Mouse (Mus musculus): ENCODE results near the gene Pou2f2. TPM values are rescaled to one million over a fixed set of nuclear protein-coding genes. Genes with fewer than 3 reads are reported as not detected.

Gene Pou2f2
- polyA plus RNA-seq, 1 experiment from 2014 or later: 3.2 TPM

DNA sequence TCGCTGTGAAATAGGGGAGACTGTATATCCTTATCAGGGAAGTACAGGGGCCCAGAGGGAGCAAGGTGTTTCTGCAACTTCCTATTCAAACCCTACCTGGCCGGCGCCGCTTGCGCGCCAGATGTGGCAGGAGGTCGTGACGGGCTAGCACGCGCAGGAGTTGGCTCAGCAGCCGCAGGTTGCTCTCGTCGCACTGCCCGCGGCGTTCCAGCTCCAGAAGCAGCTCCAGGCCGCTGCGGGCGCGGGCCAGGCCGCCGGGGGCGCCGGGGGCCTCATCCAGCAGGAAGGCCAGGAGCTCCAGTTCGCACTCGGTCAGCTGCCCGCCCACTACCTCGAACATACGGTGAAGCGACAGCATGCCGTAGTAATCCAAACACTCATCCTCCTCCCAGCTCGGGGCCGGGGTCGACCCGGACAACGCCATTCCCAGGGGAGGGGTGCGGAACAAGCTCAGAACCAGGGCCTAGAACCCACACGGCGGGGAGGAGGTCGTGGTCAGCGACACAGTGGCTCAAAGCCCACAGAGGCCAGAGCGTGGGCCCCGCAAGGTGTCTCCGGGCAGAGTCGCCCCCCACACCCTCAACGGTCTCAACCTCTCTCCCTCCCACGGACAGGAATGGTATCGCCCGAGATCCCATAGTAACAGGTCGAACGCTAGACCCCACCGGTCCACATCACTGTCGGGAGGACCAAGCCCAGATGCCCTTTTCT lies 39.3 kb upstream of the Pou2f2 start:
- Histone ChIP-seq H3K9me3 (ENCODE audit: control insufficient read depth, low read length) (no peaks in the 10 kb centered on the region), H3K27ac (ENCODE audit: low read depth, low read length) (peak overlapping the region; percentile 97), H3K4me3 (ENCODE audit: low read depth, low read length) (peak overlapping the region; percentile 88), H3K36me3 (ENCODE audit: control insufficient read depth, insufficient read depth, low read length) (peaks cover 2% of the 10 kb centered on the region; the same call in 1 of the 2 replicates), H3K4me1 (replicated peaks; ENCODE audit: control insufficient read depth, insufficient read depth, low read length) (peaks cover 35% of the 10 kb centered on the region), H3K4me2 (peak overlapping the region; percentile 90), H3K9ac (ENCODE audit: low read depth, low read length) (peak overlapping the region; percentile 89), H3K27me3 (replicated peaks; ENCODE audit: control insufficient read depth, insufficient read depth, low read length) (no peaks in the 10 kb centered on the region)
- peak; percentile 22; the same call in 1 of the 2 replicates for ATAC-seq (replicated peaks; ENCODE audit: low FRiP score)
- DNase-seq (ENCODE audit: low spot score): peak; percentile 83
- under 1% methylated on average over 53 of the region's 53 CpGs for WGBS

DNA sequence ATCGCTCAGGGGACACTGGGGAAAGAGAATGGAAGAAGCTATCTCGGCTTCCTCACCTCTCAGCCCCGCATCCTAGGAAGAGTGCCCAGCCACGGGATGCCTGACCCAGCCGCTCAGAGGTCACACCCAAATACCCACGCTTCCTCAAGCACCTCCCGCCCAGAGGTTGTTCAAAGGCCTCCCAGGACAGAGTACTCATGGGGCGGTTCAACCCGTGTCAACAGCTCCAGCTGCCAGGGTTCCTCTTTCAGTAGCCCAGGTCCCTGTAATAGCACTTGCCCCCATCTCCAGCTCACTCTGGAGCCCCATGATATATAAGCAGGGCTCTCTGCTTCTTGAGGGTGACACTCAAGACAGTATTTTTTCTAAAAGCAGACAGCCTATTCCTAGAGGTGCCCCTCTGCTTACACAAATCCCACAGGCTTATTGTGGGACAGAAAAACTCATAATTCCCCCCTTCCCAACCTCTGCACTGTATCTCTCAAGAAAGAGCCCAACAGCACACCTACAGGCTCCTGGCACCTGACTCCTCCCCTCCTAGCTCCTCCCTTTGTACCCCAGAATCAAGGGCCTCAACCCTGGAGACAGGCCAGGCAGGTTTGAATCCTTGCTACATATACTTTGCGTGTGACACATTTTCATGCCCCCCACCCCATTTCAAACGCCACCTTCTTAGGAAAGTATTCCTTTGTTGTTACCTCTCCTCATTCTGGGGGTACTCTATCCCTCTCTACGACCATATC lies 38.3 kb upstream of the Pou2f2 start:
- WGBS: 62% methylated on average over 12 of the region's 12 CpGs
- peaks cover 30% of the 10 kb centered on the region for H3K4me1 ChIP-seq (replicated peaks; ENCODE audit: control insufficient read depth, insufficient read depth, low read length)
- ATAC-seq (replicated peaks; ENCODE audit: low FRiP score) (no peak), DNase-seq (ENCODE audit: low spot score) (no peak)
- peak overlapping the region; percentile 89 for H3K9ac ChIP-seq (ENCODE audit: low read depth, low read length)
- H3K27me3 ChIP-seq (replicated peaks; ENCODE audit: control insufficient read depth, insufficient read depth, low read length): no peaks in the 10 kb centered on the region
- no peak overlapping the region for H3K27ac ChIP-seq (ENCODE audit: low read depth, low read length)
- peak overlapping the region; percentile 88 for H3K4me3 ChIP-seq (ENCODE audit: low read depth, low read length)
- peak overlapping the region; percentile 90 for H3K4me2 ChIP-seq
- no peaks in the 10 kb centered on the region for H3K9me3 ChIP-seq (ENCODE audit: control insufficient read depth, low read length)
- H3K36me3 ChIP-seq (ENCODE audit: control insufficient read depth, insufficient read depth, low read length): peaks cover 2% of the 10 kb centered on the region; the same call in 1 of the 2 replicates

DNA sequence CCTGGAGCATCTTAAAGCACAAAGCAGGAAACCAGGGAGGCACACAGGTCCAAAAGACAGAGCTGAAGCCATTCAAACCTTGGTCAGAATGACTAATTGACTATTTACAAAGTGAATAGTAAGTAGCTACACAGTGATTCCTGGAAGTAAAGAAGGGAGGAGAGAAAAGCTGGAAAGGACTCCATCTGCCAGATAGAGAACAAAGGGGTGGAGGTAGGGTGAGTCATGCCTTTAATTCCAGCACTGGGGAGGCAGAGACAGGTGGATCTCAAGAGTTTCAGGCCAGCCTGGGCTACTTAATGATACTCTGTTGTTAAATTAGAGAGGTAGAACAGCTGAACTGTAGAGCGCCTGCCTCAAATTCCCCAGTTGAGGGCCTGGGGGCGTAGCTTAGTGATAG lies 34.6 kb upstream of the Pou2f2 start:
- peaks cover 15% of the 10 kb centered on the region; the same call in 1 of the 2 replicates for H3K36me3 ChIP-seq (ENCODE audit: control insufficient read depth, insufficient read depth, low read length)
- DNase-seq (ENCODE audit: low spot score): no peak
- H3K27ac ChIP-seq (ENCODE audit: low read depth, low read length): no peak overlapping the region
- WGBS: 85% methylated on average over 2 of the region's 2 CpGs
- no peaks in the 10 kb centered on the region for H3K9me3 ChIP-seq (ENCODE audit: control insufficient read depth, low read length)
- peaks cover 20% of the 10 kb centered on the region for H3K4me1 ChIP-seq (replicated peaks; ENCODE audit: control insufficient read depth, insufficient read depth, low read length)
- H3K4me2 ChIP-seq: no peak overlapping the region
- no peak overlapping the region for H3K4me3 ChIP-seq (ENCODE audit: low read depth, low read length)
- no peak overlapping the region for H3K9ac ChIP-seq (ENCODE audit: low read depth, low read length)
- no peak for ATAC-seq (replicated peaks; ENCODE audit: low FRiP score)
- H3K27me3 ChIP-seq (replicated peaks; ENCODE audit: control insufficient read depth, insufficient read depth, low read length): no peaks in the 10 kb centered on the region

DNA sequence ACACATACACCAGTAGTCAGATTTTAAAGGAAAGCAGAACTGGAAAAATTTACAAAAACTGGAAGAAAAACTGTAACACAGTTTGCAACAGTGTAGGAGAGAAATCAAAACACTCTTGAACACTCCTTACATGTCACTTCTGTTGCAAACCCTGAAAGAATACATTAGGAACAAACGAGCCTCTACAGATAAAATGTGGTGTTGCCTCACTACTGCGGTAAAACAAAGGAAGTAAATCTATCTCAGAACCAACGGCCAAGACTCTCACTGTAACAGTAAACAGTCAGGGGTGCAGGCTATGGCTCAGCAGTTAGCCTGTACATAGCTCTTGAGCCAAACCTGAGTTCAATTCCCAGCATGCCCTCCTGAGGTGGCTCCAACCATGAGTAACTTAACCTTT lies 33.6 kb upstream of the Pou2f2 start:
- H3K4me1 ChIP-seq (replicated peaks; ENCODE audit: control insufficient read depth, insufficient read depth, low read length): peaks cover 19% of the 10 kb centered on the region
- no peak overlapping the region for H3K4me3 ChIP-seq (ENCODE audit: low read depth, low read length)
- DNase-seq (ENCODE audit: low spot score) (no peak), ATAC-seq (replicated peaks; ENCODE audit: low FRiP score) (no peak)
- no peaks in the 10 kb centered on the region for H3K27me3 ChIP-seq (replicated peaks; ENCODE audit: control insufficient read depth, insufficient read depth, low read length)
- WGBS: 50% methylated on average over 3 of the region's 3 CpGs
- H3K9ac ChIP-seq (ENCODE audit: low read depth, low read length): no peak overlapping the region
- no peak overlapping the region for H3K4me2 ChIP-seq
- H3K36me3 ChIP-seq (ENCODE audit: control insufficient read depth, insufficient read depth, low read length): peaks cover 20% of the 10 kb centered on the region; the same call in 1 of the 2 replicates
- H3K9me3 ChIP-seq (ENCODE audit: control insufficient read depth, low read length): no peaks in the 10 kb centered on the region
- H3K27ac ChIP-seq (ENCODE audit: low read depth, low read length): no peak overlapping the region

DNA sequence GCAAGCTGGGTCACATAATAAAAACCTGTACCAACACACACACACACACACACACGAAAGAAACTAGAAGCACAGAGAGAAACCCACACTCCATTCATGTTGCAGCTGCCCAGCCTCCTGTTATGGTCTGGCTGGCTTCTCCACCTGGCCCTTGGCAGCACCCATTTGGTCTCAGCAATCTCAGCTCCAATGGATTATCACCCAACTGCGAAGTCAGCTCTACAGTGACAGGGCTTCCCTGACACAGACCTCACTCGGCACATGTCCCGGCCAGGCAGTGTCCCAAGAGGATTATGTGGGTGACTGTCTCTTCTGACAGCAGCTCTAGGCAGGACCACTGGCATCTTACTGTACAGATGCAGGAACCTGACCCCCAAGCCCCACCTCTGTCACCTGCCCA lies 31.0 kb upstream of the Pou2f2 start:
- ATAC-seq (replicated peaks; ENCODE audit: low FRiP score): no peak
- H3K9me3 ChIP-seq (ENCODE audit: control insufficient read depth, low read length): no peaks in the 10 kb centered on the region
- H3K36me3 ChIP-seq (ENCODE audit: control insufficient read depth, insufficient read depth, low read length): peaks cover 25% of the 10 kb centered on the region
- 82% methylated on average over 4 of the region's 4 CpGs for WGBS
- H3K4me2 ChIP-seq: no peak overlapping the region
- no peak overlapping the region for H3K9ac ChIP-seq (ENCODE audit: low read depth, low read length)
- no peak overlapping the region for H3K27ac ChIP-seq (ENCODE audit: low read depth, low read length)
- H3K27me3 ChIP-seq (replicated peaks; ENCODE audit: control insufficient read depth, insufficient read depth, low read length): no peaks in the 10 kb centered on the region
- H3K4me3 ChIP-seq (ENCODE audit: low read depth, low read length): no peak overlapping the region
- DNase-seq (ENCODE audit: low spot score): no peak
- H3K4me1 ChIP-seq (replicated peaks; ENCODE audit: control insufficient read depth, insufficient read depth, low read length): peaks cover 19% of the 10 kb centered on the region

DNA sequence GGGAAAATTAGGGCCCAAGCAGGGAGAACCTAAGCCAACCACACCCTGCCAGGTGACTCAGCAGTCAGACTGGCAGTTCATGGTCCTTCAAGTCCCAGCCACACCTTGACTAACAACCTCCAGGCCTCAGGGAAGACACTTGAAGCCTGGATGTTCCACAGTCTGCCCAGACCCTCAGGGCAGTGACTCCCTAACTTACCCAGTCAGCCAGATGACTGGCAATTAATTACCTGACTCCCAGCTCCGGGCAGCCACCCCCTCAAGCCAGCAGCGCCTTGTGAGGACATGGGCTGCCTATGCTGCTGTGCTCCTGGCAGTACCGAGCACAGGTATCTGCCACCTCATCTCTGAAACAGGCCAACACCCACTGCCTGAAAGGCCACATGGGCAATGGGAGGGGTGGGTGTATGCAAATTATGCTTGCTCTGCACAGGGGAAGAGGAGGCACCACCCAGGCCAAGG lies 29.7 kb upstream of the Pou2f2 start:
- DNase-seq (ENCODE audit: low spot score) (no peak), ATAC-seq (replicated peaks; ENCODE audit: low FRiP score) (peak; percentile 77)
- peaks cover 25% of the 10 kb centered on the region for H3K36me3 ChIP-seq (ENCODE audit: control insufficient read depth, insufficient read depth, low read length)
- H3K9me3 ChIP-seq (ENCODE audit: control insufficient read depth, low read length): no peaks in the 10 kb centered on the region
- H3K27ac ChIP-seq (ENCODE audit: low read depth, low read length): no peak overlapping the region
- peak overlapping the region; percentile 23; the same call in 1 of the 2 replicates for H3K9ac ChIP-seq (ENCODE audit: low read depth, low read length)
- peak overlapping the region; percentile 26 for H3K4me2 ChIP-seq
- WGBS: 69% methylated on average over 3 of the region's 3 CpGs
- H3K4me3 ChIP-seq (ENCODE audit: low read depth, low read length): no peak overlapping the region
- no peaks in the 10 kb centered on the region for H3K27me3 ChIP-seq (replicated peaks; ENCODE audit: control insufficient read depth, insufficient read depth, low read length)
- peaks cover 22% of the 10 kb centered on the region for H3K4me1 ChIP-seq (replicated peaks; ENCODE audit: control insufficient read depth, insufficient read depth, low read length)

DNA sequence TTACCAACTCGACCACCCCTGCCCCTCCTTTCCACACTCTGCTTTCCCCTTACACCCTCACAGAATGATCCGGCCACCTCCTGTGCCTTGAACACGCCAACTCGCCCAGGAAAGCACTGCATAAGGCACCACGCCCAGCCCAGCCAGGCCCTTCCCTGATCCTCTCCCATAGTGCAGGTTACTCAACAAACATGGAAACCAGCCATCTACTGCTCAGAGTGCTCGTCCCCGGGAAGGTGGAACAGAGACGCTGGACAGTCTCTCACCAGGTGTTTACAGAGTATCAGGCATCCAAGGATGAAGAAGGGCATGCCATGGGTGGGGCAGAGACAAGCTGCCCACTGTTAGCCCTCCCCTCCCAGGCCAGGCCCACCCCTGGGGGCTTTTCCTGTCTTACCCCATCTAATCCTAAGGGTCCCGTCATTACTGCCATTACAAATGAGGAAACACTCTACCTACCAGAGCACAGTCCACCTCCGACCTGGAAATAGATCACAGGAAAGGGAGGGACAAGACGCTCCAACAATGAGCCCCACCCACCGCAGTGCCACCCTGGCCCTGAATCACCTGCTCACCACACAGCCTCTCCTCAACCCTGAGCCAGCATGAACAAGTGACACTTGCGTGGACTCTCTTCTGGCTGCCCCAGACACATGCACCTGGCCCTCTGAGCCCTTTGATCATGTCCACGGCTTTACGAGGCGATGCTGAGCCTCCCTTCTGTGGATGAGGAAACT lies 26.7 kb upstream of the Pou2f2 start:
- H3K27me3 ChIP-seq (replicated peaks; ENCODE audit: control insufficient read depth, insufficient read depth, low read length): no peaks in the 10 kb centered on the region
- peaks cover 22% of the 10 kb centered on the region for H3K4me1 ChIP-seq (replicated peaks; ENCODE audit: control insufficient read depth, insufficient read depth, low read length)
- no peak for DNase-seq (ENCODE audit: low spot score)
- WGBS: 85% methylated on average over 16 of the region's 16 CpGs
- no peak overlapping the region for H3K4me2 ChIP-seq
- H3K9ac ChIP-seq (ENCODE audit: low read depth, low read length): no peak overlapping the region
- no peak for ATAC-seq (replicated peaks; ENCODE audit: low FRiP score)
- H3K27ac ChIP-seq (ENCODE audit: low read depth, low read length): no peak overlapping the region
- H3K4me3 ChIP-seq (ENCODE audit: low read depth, low read length): no peak overlapping the region
- peaks cover 33% of the 10 kb centered on the region for H3K36me3 ChIP-seq (ENCODE audit: control insufficient read depth, insufficient read depth, low read length)
- H3K9me3 ChIP-seq (ENCODE audit: control insufficient read depth, low read length): no peaks in the 10 kb centered on the region

DNA sequence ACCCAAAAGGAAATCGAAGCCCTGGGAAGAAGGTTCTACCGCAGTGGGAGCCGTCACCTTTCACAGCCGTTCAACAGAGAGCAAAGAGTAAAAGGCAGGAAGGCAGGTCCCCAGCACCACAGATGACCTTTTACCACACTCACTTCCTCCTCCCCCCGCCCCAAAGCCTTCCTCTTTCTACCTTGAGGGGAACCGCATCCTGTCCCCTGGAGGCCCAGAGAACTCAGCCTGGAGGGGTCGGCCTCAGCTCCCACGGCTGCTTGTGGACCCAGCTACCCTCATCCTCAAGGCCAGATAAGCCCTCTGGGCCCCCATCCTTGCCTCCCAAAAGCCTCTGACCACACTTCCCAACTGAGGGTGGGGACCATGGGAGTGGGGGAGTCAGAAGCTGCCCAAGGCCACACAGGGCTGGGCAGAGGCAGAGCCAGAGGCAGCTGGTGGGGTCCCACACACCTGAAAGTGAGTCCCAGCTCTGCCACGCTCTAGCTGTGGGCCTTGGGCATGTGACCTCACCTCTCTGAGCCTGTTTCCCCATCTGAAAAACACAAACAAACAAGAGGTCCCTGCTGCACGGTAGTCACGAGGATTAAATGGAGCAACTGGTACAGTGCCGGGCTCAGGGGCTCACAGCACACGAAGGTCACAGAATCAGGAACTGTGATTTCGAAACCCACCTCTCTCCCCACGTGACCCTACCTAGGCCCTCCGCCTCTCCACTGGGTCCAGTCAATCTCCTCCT lies 26.0 kb upstream of the Pou2f2 start:
- Histone ChIP-seq H3K4me2 (peak overlapping the region; percentile 36), H3K27ac (ENCODE audit: low read depth, low read length) (peak overlapping the region; percentile 34), H3K36me3 (ENCODE audit: control insufficient read depth, insufficient read depth, low read length) (peaks cover 27% of the 10 kb centered on the region), H3K9me3 (ENCODE audit: control insufficient read depth, low read length) (no peaks in the 10 kb centered on the region), H3K4me3 (ENCODE audit: low read depth, low read length) (no peak overlapping the region), H3K27me3 (replicated peaks; ENCODE audit: control insufficient read depth, insufficient read depth, low read length) (no peaks in the 10 kb centered on the region), H3K4me1 (replicated peaks; ENCODE audit: control insufficient read depth, insufficient read depth, low read length) (peaks cover 22% of the 10 kb centered on the region), H3K9ac (ENCODE audit: low read depth, low read length) (no peak overlapping the region)
- ATAC-seq (replicated peaks; ENCODE audit: low FRiP score) (0 out of 2 replicates have a peak, but pooled peaks have one; percentile 15), DNase-seq (ENCODE audit: low spot score) (no peak)
- 58% methylated on average over 16 of the region's 16 CpGs for WGBS
